Mouse (Mus musculus) thymus, adult 2 months (tissue): Measurements from ENCODE around the gene Setd1b.

Experiments used
- CTCF ChIP-seq: fragments of 200-500 bp; IDR thresholded peaks from 2 replicates; pipeline ENCODE4 v1.5.1; 2012; ENCODE audit warnings: mild to moderate bottlenecking, control low read depth, low read length, moderate library complexity, borderline replicate concordance; ENCODE audit not compliant: control insufficient read depth, poor library complexity, insufficient read depth; ENCODE audit errors: extremely low read depth
- POLR2A ChIP-seq: fragments of 200-500 bp; IDR thresholded peaks from 2 replicates; pipeline ENCODE4 v1.6.1; 2012; ENCODE audit warnings: mild to moderate bottlenecking, low read length, control low read depth, moderate library complexity; ENCODE audit not compliant: control insufficient read depth, poor library complexity, insufficient read depth; ENCODE audit errors: extremely low read depth

DNA sequence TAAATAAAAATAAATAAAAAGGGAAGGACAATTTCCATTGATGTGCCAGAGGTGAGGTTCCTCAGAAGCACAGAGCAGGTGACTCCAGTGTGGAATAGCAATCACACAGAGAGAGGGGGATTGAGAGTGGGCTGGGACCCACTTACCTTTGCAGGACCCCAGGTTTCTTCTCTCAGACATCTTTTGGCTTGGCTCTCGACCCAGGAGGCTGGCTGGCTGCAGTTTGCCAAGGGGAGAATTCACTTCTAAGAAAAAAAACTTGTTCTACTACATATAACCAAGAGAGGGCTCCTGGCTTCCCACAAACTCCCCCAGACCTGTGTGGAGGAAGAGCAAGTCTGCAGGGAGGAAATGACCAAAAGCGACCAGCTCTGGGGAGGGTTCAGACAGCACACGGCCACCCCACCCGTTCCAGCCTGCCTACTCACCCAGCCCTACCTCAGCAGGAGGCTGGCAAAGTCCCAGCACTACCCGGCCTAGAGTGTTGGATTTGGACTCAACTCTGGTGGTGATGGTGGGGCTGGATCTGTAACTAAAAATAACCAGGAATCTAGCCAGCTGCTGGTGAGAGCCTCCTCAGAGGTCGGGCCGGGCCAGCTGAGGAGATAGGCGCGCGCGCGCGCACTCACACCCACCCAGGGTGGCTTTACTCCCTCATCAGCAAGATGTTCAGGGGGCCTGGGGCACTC is 7.7 kb upstream of the Setd1b start:
- TF ChIP-seq CTCF (no peak), POLR2A (no peak)
